Mouse (Mus musculus): Measurements from ENCODE around the gene Abcb7. TPM values are rescaled to one million over a fixed set of nuclear protein-coding genes. Genes with fewer than 3 reads are reported as not detected.

The Abcb7 gene
- polyA plus RNA-seq (2012; rRNA removed), result 10.8 and 11.0 TPM in 2 replicates

- Histone ChIP-seq H3K27ac (ENCODE audit: insufficient read depth, low read length) (peak within 1 kb of the TSS; percentile 82), H3K4me3 (ENCODE audit: insufficient read depth, low read length) (peak within 1 kb of the TSS; percentile 77)
- TF ChIP-seq POLR2A (IDR thresholded peaks at IDR 0.05; ENCODE audit: extremely low read depth, insufficient read depth, low read length) (peak; percentile 49), CTCF (IDR thresholded peaks at IDR 0.05; ENCODE audit: extremely low read depth, insufficient read depth, low read length) (no peak)
Observed at GRCm38 (mm10) chrX:104413183-104413983, at the start of gene Abcb7. Abcb7 (minus strand) TSS chrX:104413856.

GRCm38 (mm10) chrX:104461755-104462154 is 48.1 kb upstream of the Abcb7 start:
- Histone ChIP-seq H3K27ac (ENCODE audit: insufficient read depth, low read length) (no peak overlapping the region), H3K4me3 (ENCODE audit: insufficient read depth, low read length) (no peak overlapping the region), H3K4me1 (ENCODE audit: control insufficient read depth, insufficient read depth, low read length) (no peaks in the 10 kb centered on the region)
- TF ChIP-seq POLR2A (IDR thresholded peaks at IDR 0.05; ENCODE audit: extremely low read depth, insufficient read depth, low read length) (no peak), CTCF (IDR thresholded peaks at IDR 0.05; ENCODE audit: extremely low read depth, insufficient read depth, low read length) (no peak)

More at GRCm38 (mm10) chrX:104413183-104413983, at the start of gene Abcb7:
- no peaks in the 10 kb centered on the region; the same call in 1 of the 2 replicates for H3K4me1 ChIP-seq (ENCODE audit: control insufficient read depth, insufficient read depth, low read length)

GRCm38 (mm10) chrX:104452433-104452832 is 38.8 kb upstream of the Abcb7 start:
- Histone ChIP-seq H3K27ac (ENCODE audit: insufficient read depth, low read length) (no peak overlapping the region), H3K4me3 (ENCODE audit: insufficient read depth, low read length) (no peak overlapping the region), H3K4me1 (ENCODE audit: control insufficient read depth, insufficient read depth, low read length) (no peaks in the 10 kb centered on the region)
- TF ChIP-seq POLR2A (IDR thresholded peaks at IDR 0.05; ENCODE audit: extremely low read depth, insufficient read depth, low read length) (no peak), CTCF (IDR thresholded peaks at IDR 0.05; ENCODE audit: extremely low read depth, insufficient read depth, low read length) (no peak)

GRCm38 (mm10) chrX:104433456-104433855 is 19.8 kb upstream of the Abcb7 start:
- no peak overlapping the region for H3K27ac ChIP-seq (ENCODE audit: insufficient read depth, low read length)
- TF ChIP-seq CTCF (IDR thresholded peaks at IDR 0.05; ENCODE audit: extremely low read depth, insufficient read depth, low read length), result no peak
- no peak for TF ChIP-seq POLR2A (IDR thresholded peaks at IDR 0.05; ENCODE audit: extremely low read depth, insufficient read depth, low read length)
- H3K4me1 ChIP-seq (ENCODE audit: control insufficient read depth, insufficient read depth, low read length), result no peaks in the 10 kb centered on the region
- no peak overlapping the region for H3K4me3 ChIP-seq (ENCODE audit: insufficient read depth, low read length)

- no peaks in the 10 kb centered on the region for H3K4me1 ChIP-seq (ENCODE audit: control insufficient read depth, insufficient read depth, low read length)
- no peak overlapping the region for H3K27ac ChIP-seq (ENCODE audit: insufficient read depth, low read length)
- TF ChIP-seq POLR2A (IDR thresholded peaks at IDR 0.05; ENCODE audit: extremely low read depth, insufficient read depth, low read length) (no peak), CTCF (IDR thresholded peaks at IDR 0.05; ENCODE audit: extremely low read depth, insufficient read depth, low read length) (no peak)
- H3K4me3 ChIP-seq (ENCODE audit: insufficient read depth, low read length), result no peak overlapping the region
Observed at GRCm38 (mm10) chrX:104428108-104428507, 14.5 kb upstream of the Abcb7 start.

- TF ChIP-seq CTCF (IDR thresholded peaks at IDR 0.05; ENCODE audit: extremely low read depth, insufficient read depth, low read length), result no peak
- no peak for TF ChIP-seq POLR2A (IDR thresholded peaks at IDR 0.05; ENCODE audit: extremely low read depth, insufficient read depth, low read length)
Observed at GRCm38 (mm10) chrX:104413995-104414394, 339 bp upstream of the Abcb7 start.

GRCm38 (mm10) chrX:104408137-104408536 is 5.5 kb downstream of the Abcb7 start:
- Histone ChIP-seq H3K27ac (ENCODE audit: insufficient read depth, low read length) (no peak overlapping the region), H3K4me1 (ENCODE audit: control insufficient read depth, insufficient read depth, low read length) (no peaks in the 10 kb centered on the region)
- TF ChIP-seq CTCF (IDR thresholded peaks at IDR 0.05; ENCODE audit: extremely low read depth, insufficient read depth, low read length) (no peak), POLR2A (IDR thresholded peaks at IDR 0.05; ENCODE audit: extremely low read depth, insufficient read depth, low read length) (no peak)

More at GRCm38 (mm10) chrX:104413995-104414394, 339 bp upstream of the Abcb7 start:
- Histone ChIP-seq H3K27ac (ENCODE audit: insufficient read depth, low read length) (peak overlapping the region; percentile 25), H3K4me1 (ENCODE audit: control insufficient read depth, insufficient read depth, low read length) (no peaks in the 10 kb centered on the region; the same call in 1 of the 2 replicates), H3K4me3 (ENCODE audit: insufficient read depth, low read length) (peak overlapping the region; percentile 77)

GRCm38 (mm10) chrX:104402463-104402862 is 11.2 kb downstream of the Abcb7 start:
- no peak for TF ChIP-seq POLR2A (IDR thresholded peaks at IDR 0.05; ENCODE audit: extremely low read depth, insufficient read depth, low read length)
- TF ChIP-seq CTCF (IDR thresholded peaks at IDR 0.05; ENCODE audit: extremely low read depth, insufficient read depth, low read length), result no peak
- Histone ChIP-seq H3K4me3 (ENCODE audit: insufficient read depth, low read length) (no peak overlapping the region), H3K4me1 (ENCODE audit: control insufficient read depth, insufficient read depth, low read length) (no peaks in the 10 kb centered on the region), H3K27ac (ENCODE audit: insufficient read depth, low read length) (no peak overlapping the region)

More at GRCm38 (mm10) chrX:104408137-104408536, 5.5 kb downstream of the Abcb7 start:
- no peak overlapping the region for H3K4me3 ChIP-seq (ENCODE audit: insufficient read depth, low read length)

GRCm38 (mm10) chrX:104401134-104401533 is 12.5 kb downstream of the Abcb7 start:
- no peaks in the 10 kb centered on the region for H3K4me1 ChIP-seq (ENCODE audit: control insufficient read depth, insufficient read depth, low read length)
- H3K27ac ChIP-seq (ENCODE audit: insufficient read depth, low read length), result no peak overlapping the region
- TF ChIP-seq CTCF (IDR thresholded peaks at IDR 0.05; ENCODE audit: extremely low read depth, insufficient read depth, low read length) (no peak), POLR2A (IDR thresholded peaks at IDR 0.05; ENCODE audit: extremely low read depth, insufficient read depth, low read length) (no peak)
- no peak overlapping the region for H3K4me3 ChIP-seq (ENCODE audit: insufficient read depth, low read length)

- H3K4me1 ChIP-seq (ENCODE audit: control insufficient read depth, insufficient read depth, low read length), result no peaks in the 10 kb centered on the region
- H3K27ac ChIP-seq (ENCODE audit: insufficient read depth, low read length), result no peak overlapping the region
- no peak overlapping the region for H3K4me3 ChIP-seq (ENCODE audit: insufficient read depth, low read length)
- TF ChIP-seq POLR2A (IDR thresholded peaks at IDR 0.05; ENCODE audit: extremely low read depth, insufficient read depth, low read length), result no peak
Observed at GRCm38 (mm10) chrX:104397526-104397925, 16.1 kb downstream of the Abcb7 start.

Measured in cortical plate, adult 2 months (tissue).